Mouse (Mus musculus) CH12.LX (cell line): ENCODE data around the gene Eml3.

Experiments
- CHD1 ChIP-seq: IDR thresholded peaks from 2 replicates; pipeline ENCODE4 v1.6.1; 2012; ENCODE audit warnings: low read depth, low read length, improper control_type of control experiment, inconsistent platforms
- CTCF ChIP-seq, 2 experiments: IDR thresholded peaks in 1 of 2; conservative IDR thresholded peaks in 1 of 2; 2 replicates each; pipeline ENCODE4 v1.5.1; 2011 to 2012; ENCODE audit warnings: low read depth in 2 of 2, low read length in 2 of 2, improper control_type of control experiment in 1 of 2, inconsistent platforms in 1 of 2, mild to moderate bottlenecking in 1 of 2, moderate library complexity in 1 of 2
- EP300 ChIP-seq: IDR thresholded peaks from 2 replicates; pipeline ENCODE4 v1.6.1; 2011; ENCODE audit warnings: low read length, improper control_type of control experiment
- MXI1 ChIP-seq: IDR thresholded peaks from 2 replicates; pipeline ENCODE4 v1.6.1; 2011; ENCODE audit warnings: mild to moderate bottlenecking, low read depth, low read length, improper control_type of control experiment
- POLR2A ChIP-seq: IDR thresholded peaks from 2 replicates; pipeline ENCODE4 v1.6.1; 2011; ENCODE audit warnings: low read depth, mild to moderate bottlenecking, improper control_type of control experiment, low read length
- TBP ChIP-seq: conservative IDR thresholded peaks from 2 replicates; pipeline ENCODE4 v1.6.1; 2011; ENCODE audit warnings: low read depth, low read length, improper control_type of control experiment
- ZC3H11A ChIP-seq: IDR thresholded peaks from 2 replicates; pipeline ENCODE4 v1.6.1; 2012; ENCODE audit warnings: low read depth, mild to moderate bottlenecking, inconsistent platforms, low read length, improper control_type of control experiment
- ZKSCAN1 ChIP-seq: IDR thresholded peaks from 2 replicates; pipeline ENCODE4 v1.6.1; 2012; ENCODE audit warnings: low read depth, inconsistent platforms, low read length, improper control_type of control experiment, borderline replicate concordance

- TF ChIP-seq ZC3H11A (no peak), CTCF (conservative IDR thresholded peaks at IDR 0.05 in 1 of 2, IDR thresholded peaks at IDR 0.05 in 1 of 2; ENCODE audit: low read depth in 2 of 2, low read length in 2 of 2) (no peak), EP300 (no peak), POLR2A (no peak), TBP (no peak), MXI1 (no peak), ZKSCAN1 (no peak), CHD1 (no peak)
Observed at GRCm38 (mm10) chr19:8926766-8927165, 2.6 kb upstream of the Eml3 start.
